Mouse (Mus musculus) hindbrain, embryonic 10.5 days (tissue): ENCODE measurements around the gene Ppia. TPM values are rescaled to one million over a fixed set of nuclear protein-coding genes. Genes with fewer than 3 reads are reported as not detected.

Experiments
- DNase-seq: peaks from one replicate; pipeline ENCODE4 v3.0.0-alpha.2; 2017; ENCODE audit warnings: low spot score
- H3K27ac ChIP-seq: fragments of 300-500 bp; sonication (generic); 2 replicates; pipeline ENCODE4 v1.5.1; 2016; ENCODE audit warnings: mild to moderate bottlenecking, moderate library complexity
- H3K27me3 ChIP-seq: fragments of 300-500 bp; sonication (generic); 2 replicates; pipeline ENCODE4 v1.6.1; 2016; ENCODE audit warnings: mild to moderate bottlenecking; ENCODE audit not compliant: poor library complexity, insufficient read depth, severe bottlenecking
- H3K36me3 ChIP-seq: fragments of 300-500 bp; sonication (generic); 2 replicates; pipeline ENCODE4 v1.6.1; 2016; ENCODE audit warnings: mild to moderate bottlenecking, moderate library complexity
- H3K4me1 ChIP-seq: fragments of 300-500 bp; sonication (generic); replicated peaks from 2 replicates; pipeline ENCODE4 v1.6.1; 2016; ENCODE audit warnings: mild to moderate bottlenecking
- H3K4me3 ChIP-seq: fragments of 300-500 bp; sonication (generic); 2 replicates; pipeline ENCODE4 v1.5.1; 2016; ENCODE audit warnings: mild to moderate bottlenecking, moderate library complexity
- H3K9me3 ChIP-seq: fragments of 300-500 bp; sonication (generic); 2 replicates; pipeline ENCODE4 v1.6.1; 2016; ENCODE audit warnings: mild to moderate bottlenecking, moderate library complexity
- WGBS: fragments of 180-500 bp; shearing (Covaris S2); methylation state at CpG from one replicate; pipeline ENCODE4 v1.1.7; 2016; 5-methylcytosine and 5-hydroxymethylcytosine counted together
- polyA plus RNA-seq: library from polyadenylated mRNA; unstranded; fragments of >200 nt; fragmentation: Nextera tagmentation; extraction: Ambion mirVana; gene quantifications from 2 replicates; pipeline ENCODE4 v1.2.1, GENCODE M21; 2016

Gene Ppia
- polyA plus RNA-seq, 1 experiment from 2014 or later = 5,657 TPM

DNA sequence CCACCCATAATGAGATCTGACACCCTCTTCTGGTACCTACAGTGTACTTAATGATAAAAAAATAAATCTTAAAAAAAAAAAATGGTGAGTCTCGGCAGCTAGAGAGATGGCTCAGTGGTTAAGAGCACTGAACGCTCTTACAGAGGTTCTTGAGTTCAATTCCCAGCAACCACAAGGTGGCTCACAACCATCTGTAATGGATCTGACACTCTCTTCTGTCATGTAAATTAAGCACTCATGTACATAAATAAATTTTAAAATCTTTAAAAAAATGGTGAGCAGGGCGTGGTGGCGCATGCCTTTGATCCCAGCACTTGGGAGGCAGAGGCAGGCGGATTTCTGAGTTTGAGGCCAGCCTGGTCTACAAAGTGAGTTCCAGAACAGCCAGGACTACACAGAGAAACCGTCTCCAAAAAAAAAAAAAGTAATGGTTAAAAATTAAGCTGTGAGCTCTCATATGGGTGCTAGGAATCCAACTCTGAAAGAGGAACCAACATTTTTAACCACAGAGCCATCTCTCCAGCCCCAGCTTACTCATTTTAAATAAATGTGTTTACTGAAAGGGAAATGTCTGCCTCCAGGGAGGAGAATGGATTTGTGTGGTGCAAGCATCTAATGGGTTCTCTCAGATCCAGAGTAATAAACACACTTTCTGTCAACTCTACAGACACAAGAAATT is 48.1 kb downstream of the Ppia start:
- Histone ChIP-seq H3K27ac (no peak overlapping the region), H3K27me3 (no peaks in the 10 kb centered on the region), H3K4me3 (no peak overlapping the region), H3K4me1 (no peaks in the 10 kb centered on the region), H3K9me3 (no peaks in the 10 kb centered on the region), H3K36me3 (peaks cover 37% of the 10 kb centered on the region)
- WGBS = 90% methylated on average over 6 of the region's 6 CpGs
- DNase-seq = no peak

DNA sequence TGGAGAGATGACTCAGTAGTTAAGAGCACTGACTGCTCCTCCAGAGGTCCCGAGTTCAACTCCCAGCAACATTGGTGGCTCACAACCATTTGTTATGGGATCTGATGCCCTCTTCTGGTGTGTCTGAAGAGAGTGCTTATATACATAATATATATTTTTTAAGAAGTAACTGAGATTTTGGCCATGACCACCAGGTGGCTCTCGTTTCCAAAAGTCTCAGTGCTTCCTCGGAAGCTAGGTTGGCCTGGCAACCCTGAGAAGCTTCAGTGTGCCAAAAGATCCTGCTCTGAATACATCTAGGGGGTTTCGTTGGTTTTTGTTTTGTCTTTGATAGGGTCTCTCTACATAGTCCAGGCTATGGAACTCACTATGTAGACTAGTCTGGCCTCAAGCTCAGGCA is 49.9 kb downstream of the Ppia start:
- Histone ChIP-seq H3K4me3 (no peak overlapping the region), H3K4me1 (peaks cover 6% of the 10 kb centered on the region), H3K36me3 (peaks cover 50% of the 10 kb centered on the region), H3K27ac (no peak overlapping the region), H3K27me3 (no peaks in the 10 kb centered on the region), H3K9me3 (no peaks in the 10 kb centered on the region)
- peak; percentile 73 for DNase-seq
- 38% methylated on average over 4 of the region's 4 CpGs for WGBS

DNA sequence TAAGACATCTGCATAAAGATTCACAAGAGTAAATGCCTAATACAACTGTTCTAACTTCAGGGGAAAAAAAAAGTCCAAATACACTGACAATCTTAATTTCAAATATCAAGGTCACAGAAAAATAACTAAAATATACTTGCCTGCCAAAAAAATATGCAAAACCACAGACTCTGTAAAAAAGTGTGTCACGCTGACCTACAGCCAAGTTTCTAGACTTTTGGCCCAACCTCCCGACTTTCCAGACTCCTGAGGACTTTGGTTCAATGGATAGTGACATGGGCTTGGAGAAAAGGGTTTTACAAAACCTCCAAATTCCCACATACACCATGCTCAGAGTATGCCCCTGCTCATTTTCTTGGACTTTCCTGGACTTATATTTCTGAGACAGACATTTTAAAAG is 53.3 kb downstream of the Ppia start:
- Histone ChIP-seq H3K9me3 (no peaks in the 10 kb centered on the region), H3K4me3 (no peak overlapping the region), H3K27me3 (no peaks in the 10 kb centered on the region), H3K36me3 (peaks cover 73% of the 10 kb centered on the region), H3K27ac (no peak overlapping the region), H3K4me1 (peaks cover 40% of the 10 kb centered on the region)
- DNase-seq = no peak
- 90% methylated on average over 2 of the region's 2 CpGs for WGBS

Other genes starting within 250 kb of the Ppia start
- 0.41 and 0.54 TPM in 2 replicates for gene A730071L15Rik, start 215.4 kb upstream of the Ppia start, polyA plus RNA-seq
- gene Nudcd3, start 215.0 kb upstream of the Ppia start, polyA plus RNA-seq = 45.1 and 49.0 TPM in 2 replicates
- 0.04 TPM in 1 of 2 replicates, not detected in the other for gene Npc1l1, start 185.3 kb upstream of the Ppia start, polyA plus RNA-seq
- gene Ddx56, start 147.7 kb upstream of the Ppia start, polyA plus RNA-seq = 116 and 121 TPM in 2 replicates
- 128 and 137 TPM in 2 replicates for gene Tmed4, start 140.6 kb upstream of the Ppia start, polyA plus RNA-seq
- gene Ogdh, start 123.8 kb upstream of the Ppia start, polyA plus RNA-seq = 99.9 and 117 TPM in 2 replicates
- 15.6 and 19.0 TPM in 2 replicates for gene Zmiz2, start 26.4 kb upstream of the Ppia start, polyA plus RNA-seq
- gene H2afv, start 29.0 kb downstream of the Ppia start, polyA plus RNA-seq = 881 and 962 TPM in 2 replicates
- gene Purb, start 60.5 kb downstream of the Ppia start, polyA plus RNA-seq = 9.6 and 15.6 TPM in 2 replicates
- 1.1 TPM in 2 replicates for gene Myo1g, start 105.5 kb downstream of the Ppia start, polyA plus RNA-seq
- gene Ccm2, start 131.4 kb downstream of the Ppia start, polyA plus RNA-seq = 112 TPM in 2 replicates
- gene Nacad, start 190.6 kb downstream of the Ppia start, polyA plus RNA-seq = 21.8 and 56.0 TPM in 2 replicates
- gene Tbrg4, start 210.6 kb downstream of the Ppia start, polyA plus RNA-seq = 59.5 and 62.2 TPM in 2 replicates
- not detected in 2 replicates for gene Wap, start 223.2 kb downstream of the Ppia start, polyA plus RNA-seq
- gene Ramp3, start 243.1 kb downstream of the Ppia start, polyA plus RNA-seq = 5.7 and 5.8 TPM in 2 replicates